Mouse (Mus musculus) intestine, embryonic 14.5 days (tissue): Measurements from ENCODE around the gene Cfap298. TPM values are rescaled to one million over a fixed set of nuclear protein-coding genes. Genes with fewer than 3 reads are reported as not detected.

Source experiments
- ATAC-seq: fragments of 200-750 bp; cut with Nextera tagmentation; replicated peaks from 2 replicates; pipeline ENCODE4 v1.8.0; 2017; ENCODE audit warnings: low read depth, moderate number of reproducible peaks, moderate TSS enrichment, moderate library complexity; ENCODE audit not compliant: low FRiP score, low TSS enrichment
- DNase-seq: peaks from one replicate; pipeline ENCODE4 v3.0.0-alpha.2; 2018; ENCODE audit warnings: low spot score
- H3K27ac ChIP-seq: fragments of 300-500 bp; sonication (generic); 2 replicates; pipeline ENCODE4 v1.5.1; 2014; ENCODE audit warnings: low read depth, mild to moderate bottlenecking, control low read depth
- H3K27me3 ChIP-seq: fragments of 300-500 bp; sonication (generic); replicated peaks from 2 replicates; pipeline ENCODE4 v1.6.1; 2014; ENCODE audit warnings: low read length, control low read depth; ENCODE audit not compliant: control insufficient read depth, insufficient read depth
- H3K36me3 ChIP-seq: fragments of 300-500 bp; sonication (generic); 2 replicates; pipeline ENCODE4 v1.6.1; 2014; ENCODE audit warnings: low read length, control low read depth; ENCODE audit not compliant: control insufficient read depth, insufficient read depth
- H3K4me1 ChIP-seq: fragments of 300-500 bp; sonication (generic); replicated peaks from 2 replicates; pipeline ENCODE4 v1.6.1; 2014; ENCODE audit warnings: low read length, control low read depth, mixed read lengths; ENCODE audit not compliant: control insufficient read depth, insufficient read depth
- H3K4me2 ChIP-seq: fragments of 300-500 bp; sonication (generic); 2 replicates; pipeline ENCODE4 v1.6.1; 2014; ENCODE audit warnings: low read length
- H3K4me3 ChIP-seq: fragments of 300-500 bp; sonication (generic); 2 replicates; pipeline ENCODE4 v1.5.1; 2014; ENCODE audit warnings: low read depth, low read length, control low read depth, mixed read lengths
- H3K9ac ChIP-seq: fragments of 300-500 bp; sonication (generic); 2 replicates; pipeline ENCODE4 v1.6.1; 2014; ENCODE audit warnings: mild to moderate bottlenecking, low read length
- H3K9me3 ChIP-seq: fragments of 300-500 bp; sonication (generic); 2 replicates; pipeline ENCODE4 v1.6.1; 2016; ENCODE audit warnings: low read length, control low read depth; ENCODE audit not compliant: control insufficient read depth
- WGBS: fragments of 180-500 bp; shearing (Covaris S2); extraction: QIAGEN DNeasy Blood & Tissue Kit; methylation state at CpG from one replicate; pipeline ENCODE4 v1.1.7; 2014; 5-methylcytosine and 5-hydroxymethylcytosine counted together
- polyA plus RNA-seq: library from polyadenylated mRNA; unstranded; fragments of >200 nt; fragmentation: Nextera tagmentation; extraction: Ambion mirVana; gene quantifications from 2 replicates; pipeline ENCODE4 v1.2.1, GENCODE M21; 2014

Gene Cfap298
- polyA plus RNA-seq, 1 experiment from 2014 or later, result 35.7 TPM

DNA sequence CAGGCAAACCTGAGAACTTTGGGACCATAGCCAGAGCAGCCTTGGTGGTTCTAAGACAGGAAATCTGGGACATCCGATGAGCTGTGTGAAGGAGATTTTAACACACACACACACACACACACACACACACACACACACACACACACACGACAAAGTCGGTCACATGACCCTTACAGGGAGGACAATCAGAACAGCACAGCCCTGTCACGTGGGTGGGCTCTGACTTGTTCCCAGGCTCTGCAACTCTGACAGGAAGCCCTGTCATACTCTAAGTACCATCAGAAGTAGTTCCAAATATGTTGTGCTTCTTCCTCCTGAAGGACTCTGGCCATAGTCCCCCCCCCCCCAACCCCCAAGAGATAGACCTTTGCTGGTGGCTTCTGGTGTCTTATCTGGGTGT is 33.5 kb downstream of the Cfap298 start:
- DNase-seq (no peak), ATAC-seq (no peak)
- no peaks in the 10 kb centered on the region for H3K4me1 ChIP-seq
- 52% methylated on average over 4 of the region's 4 CpGs for WGBS
- H3K9me3 ChIP-seq, result no peaks in the 10 kb centered on the region
- no peak overlapping the region for H3K4me2 ChIP-seq
- H3K9ac ChIP-seq, result no peak overlapping the region
- no peaks in the 10 kb centered on the region for H3K27me3 ChIP-seq
- no peak overlapping the region for H3K4me3 ChIP-seq
- no peaks in the 10 kb centered on the region for H3K36me3 ChIP-seq
- no peak overlapping the region for H3K27ac ChIP-seq

DNA sequence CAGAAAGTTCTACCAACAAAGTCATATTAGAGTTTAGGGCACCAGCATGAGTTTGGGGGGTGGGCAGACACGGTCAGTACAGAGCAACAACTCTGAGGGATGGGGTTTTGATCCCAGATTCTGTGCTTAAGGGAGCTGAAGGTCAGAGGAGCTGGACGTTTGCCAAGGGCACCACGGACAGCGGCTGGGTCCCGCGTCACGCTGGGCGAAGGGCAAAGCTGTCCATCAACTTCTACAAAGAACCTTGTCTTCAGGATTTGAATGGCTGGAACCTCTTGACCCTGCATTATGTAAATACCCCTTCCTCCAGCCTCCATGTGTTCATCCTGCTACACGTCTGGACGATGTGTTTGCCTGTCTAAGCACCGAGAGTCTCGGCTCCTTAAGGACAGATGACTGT is 35.4 kb downstream of the Cfap298 start:
- H3K9me3 ChIP-seq, result no peaks in the 10 kb centered on the region
- no peaks in the 10 kb centered on the region for H3K4me1 ChIP-seq
- no peak overlapping the region for H3K9ac ChIP-seq
- H3K27me3 ChIP-seq, result no peaks in the 10 kb centered on the region
- H3K4me3 ChIP-seq, result no peak overlapping the region
- no peak for DNase-seq
- 28% methylated on average over 12 of the region's 12 CpGs for WGBS
- no peaks in the 10 kb centered on the region for H3K36me3 ChIP-seq
- H3K4me2 ChIP-seq, result no peak overlapping the region
- no peak overlapping the region for H3K27ac ChIP-seq
- no peak for ATAC-seq

DNA sequence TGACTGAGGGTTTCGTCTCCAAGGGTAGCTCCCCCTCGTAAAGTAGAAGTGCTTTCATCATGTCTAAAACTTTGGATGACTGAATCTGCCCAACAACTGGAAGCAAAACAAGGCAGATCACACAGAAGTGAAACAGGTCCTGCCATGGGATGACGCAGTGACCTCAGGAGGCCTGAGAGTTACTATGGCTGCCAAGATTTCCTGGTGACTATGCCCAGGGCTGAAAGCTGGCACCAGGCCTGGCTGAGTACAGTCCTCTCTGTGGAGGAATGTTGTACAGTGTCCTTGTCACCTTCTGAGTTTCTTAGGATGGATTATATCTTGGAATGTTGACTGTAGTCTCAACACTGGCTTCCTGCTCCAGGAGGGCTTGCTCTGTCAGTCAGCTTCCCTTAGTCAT is 37.3 kb downstream of the Cfap298 start:
- Histone ChIP-seq H3K9ac (no peak overlapping the region), H3K4me2 (no peak overlapping the region), H3K27ac (no peak overlapping the region), H3K27me3 (no peaks in the 10 kb centered on the region), H3K36me3 (no peaks in the 10 kb centered on the region), H3K9me3 (no peaks in the 10 kb centered on the region), H3K4me1 (0 out of 2 replicates have a peak, but pooled peaks cover 2% of the 10 kb centered on the region), H3K4me3 (no peak overlapping the region)
- DNase-seq, result no peak
- ATAC-seq, result no peak
- WGBS, result 93% methylated on average over 3 of the region's 3 CpGs

DNA sequence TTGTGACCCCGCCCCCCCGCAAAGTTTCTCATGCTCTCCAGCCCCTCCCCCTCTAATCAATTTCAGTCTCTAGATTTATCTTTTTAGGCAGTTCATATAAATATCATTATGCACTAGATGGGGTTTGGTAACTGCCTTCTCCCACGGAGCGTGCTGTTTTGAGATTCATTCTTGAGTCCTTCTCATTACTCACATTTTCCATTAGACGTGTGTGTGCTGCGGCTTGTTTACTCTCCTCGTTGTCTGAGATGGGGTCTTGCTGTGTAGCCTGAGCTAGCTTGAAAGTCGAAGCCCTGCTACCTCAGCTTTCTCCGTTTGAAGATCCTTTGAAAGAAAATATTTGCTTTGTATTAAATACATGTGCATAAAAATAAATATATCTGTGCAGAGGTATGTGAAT is 41.1 kb downstream of the Cfap298 start:
- WGBS, result 50% methylated on average over 9 of the region's 9 CpGs
- no peak for DNase-seq

DNA sequence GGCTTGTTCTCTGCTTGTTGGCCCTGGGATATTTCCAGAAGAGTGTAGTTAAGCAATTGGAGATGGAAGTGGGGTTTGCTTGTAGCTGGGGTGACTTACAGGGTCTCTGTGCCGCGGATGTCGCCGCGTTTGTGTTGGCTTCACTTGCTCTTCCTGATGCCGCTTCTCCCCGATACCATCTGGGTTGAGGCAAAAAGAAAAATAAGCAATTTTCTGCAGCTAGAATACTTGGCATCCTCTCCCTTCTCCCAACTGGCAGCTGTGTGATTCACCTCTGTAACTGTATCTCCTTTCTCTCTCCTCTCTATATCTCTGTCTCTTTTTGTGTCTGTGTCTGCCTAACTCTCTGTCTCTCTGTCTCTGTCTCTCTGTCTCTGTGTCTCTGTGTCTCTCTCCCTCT is 41.9 kb downstream of the Cfap298 start:
- Histone ChIP-seq H3K4me2 (no peak overlapping the region), H3K4me1 (peaks cover 9% of the 10 kb centered on the region; the same call in 1 of the 2 replicates), H3K27me3 (0 out of 2 replicates have a peak, but pooled peaks cover 3% of the 10 kb centered on the region), H3K36me3 (no peaks in the 10 kb centered on the region), H3K9me3 (no peaks in the 10 kb centered on the region), H3K4me3 (no peak overlapping the region), H3K9ac (no peak overlapping the region), H3K27ac (no peak overlapping the region)
- DNase-seq (no peak), ATAC-seq (no peak)
- 69% methylated on average over 7 of the region's 7 CpGs for WGBS

More for the DNA sequence above, 41.1 kb downstream of the Cfap298 start:
- Histone ChIP-seq H3K4me1 (peaks cover 9% of the 10 kb centered on the region; the same call in 1 of the 2 replicates), H3K9ac (no peak overlapping the region), H3K4me3 (no peak overlapping the region), H3K27ac (no peak overlapping the region), H3K27me3 (0 out of 2 replicates have a peak, but pooled peaks cover 3% of the 10 kb centered on the region), H3K4me2 (no peak overlapping the region), H3K9me3 (no peaks in the 10 kb centered on the region), H3K36me3 (no peaks in the 10 kb centered on the region)
- ATAC-seq, result no peak

DNA sequence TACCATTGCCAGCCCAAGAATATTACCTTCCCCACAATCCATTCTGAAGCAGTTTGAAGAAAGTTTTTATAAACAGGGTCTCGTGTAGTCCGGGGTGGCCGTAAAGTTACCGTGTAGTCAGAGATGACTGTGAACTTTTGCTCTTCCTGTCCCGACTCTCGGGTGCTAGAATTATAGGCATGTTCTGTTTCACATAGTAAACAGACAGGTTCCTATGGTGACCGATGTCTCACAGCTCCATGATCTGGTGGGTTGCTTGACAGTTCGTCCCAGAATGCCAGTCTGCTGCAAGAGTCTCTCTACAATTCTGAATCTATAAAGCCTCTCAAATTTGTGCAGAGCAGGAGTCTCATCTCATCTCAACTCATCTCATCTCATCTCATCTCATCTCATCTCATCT is 42.8 kb downstream of the Cfap298 start:
- H3K27me3 ChIP-seq, result 0 out of 2 replicates have a peak, but pooled peaks cover 3% of the 10 kb centered on the region
- no peaks in the 10 kb centered on the region for H3K9me3 ChIP-seq
- H3K36me3 ChIP-seq, result no peaks in the 10 kb centered on the region
- no peak for DNase-seq
- WGBS, result 9% methylated on average over 8 of the region's 8 CpGs
- ATAC-seq, result no peak
- no peak overlapping the region for H3K4me3 ChIP-seq
- no peak overlapping the region for H3K9ac ChIP-seq
- peaks cover 9% of the 10 kb centered on the region; the same call in 1 of the 2 replicates for H3K4me1 ChIP-seq
- peak overlapping the region; percentile 7; the same call in 1 of the 2 replicates for H3K4me2 ChIP-seq
- no peak overlapping the region for H3K27ac ChIP-seq

DNA sequence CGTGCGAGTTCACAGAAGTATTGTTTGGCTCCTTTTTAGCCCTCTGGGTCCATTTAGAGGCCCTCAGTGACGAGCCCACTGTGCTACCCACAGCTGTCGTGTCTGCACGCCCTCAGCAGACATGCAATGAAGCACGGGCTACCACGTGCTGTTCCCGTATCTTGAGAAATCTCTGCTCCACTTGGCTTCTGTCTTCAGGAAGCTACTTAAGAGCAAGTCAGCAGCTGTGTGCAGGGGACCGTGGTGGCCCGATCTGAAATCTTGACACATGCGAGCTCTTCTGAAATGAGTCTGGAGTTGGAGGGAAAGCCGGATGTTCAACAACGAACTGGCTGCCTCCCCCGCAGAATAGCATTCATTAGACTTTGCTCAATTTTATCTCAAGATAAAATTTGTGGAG is 43.3 kb downstream of the Cfap298 start:
- WGBS, result 45% methylated on average over 14 of the region's 14 CpGs
- H3K4me1 ChIP-seq, result peaks cover 9% of the 10 kb centered on the region; the same call in 1 of the 2 replicates
- H3K36me3 ChIP-seq, result no peaks in the 10 kb centered on the region
- 0 out of 2 replicates have a peak, but pooled peaks cover 3% of the 10 kb centered on the region for H3K27me3 ChIP-seq
- DNase-seq, result no peak
- H3K9ac ChIP-seq, result no peak overlapping the region
- peak overlapping the region; percentile 7; the same call in 1 of the 2 replicates for H3K4me2 ChIP-seq
- no peak overlapping the region for H3K27ac ChIP-seq
- no peak for ATAC-seq
- H3K9me3 ChIP-seq, result no peaks in the 10 kb centered on the region
- H3K4me3 ChIP-seq, result no peak overlapping the region

DNA sequence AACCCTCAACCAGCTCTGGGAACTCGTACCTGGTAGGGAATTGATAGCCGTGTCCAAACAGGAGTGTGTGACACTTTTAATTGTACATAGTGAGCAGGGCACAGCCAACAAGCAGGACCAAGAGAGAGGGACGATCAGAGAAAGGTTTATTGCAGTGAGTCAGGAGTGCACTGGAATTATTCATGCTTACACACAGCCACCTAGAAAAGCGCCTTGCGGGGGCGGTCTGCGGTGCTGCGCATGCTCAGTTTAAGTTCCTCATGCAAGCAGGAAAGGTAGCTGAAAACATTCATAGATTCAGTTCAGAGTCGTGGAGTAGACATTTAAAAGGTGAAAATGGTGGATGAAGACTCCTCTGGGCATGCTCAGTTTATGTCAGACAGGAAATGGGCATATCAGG is 44.2 kb downstream of the Cfap298 start:
- Histone ChIP-seq H3K9ac (no peak overlapping the region), H3K36me3 (no peaks in the 10 kb centered on the region), H3K9me3 (no peaks in the 10 kb centered on the region), H3K27ac (no peak overlapping the region), H3K27me3 (0 out of 2 replicates have a peak, but pooled peaks cover 3% of the 10 kb centered on the region), H3K4me2 (no peak overlapping the region), H3K4me1 (peaks cover 9% of the 10 kb centered on the region; the same call in 1 of the 2 replicates), H3K4me3 (no peak overlapping the region)
- DNase-seq, result no peak
- 79% methylated on average over 9 of the region's 9 CpGs for WGBS
- ATAC-seq, result no peak
